13 mouse cellular contexts compared by ENCODE assay signal in genomic region chr11:54053090-54053489, GRCm38 (mm10).
"Had no signal": no experiment of that assay in that cellular context is flagged by ENCODE, and none has a peak within 500 bp of the region (broad histone marks: within the 10 kb centered on the region; RNA-seq: fewer than 3 reads in every experiment).

No protein-coding gene starts in this region.

- H3K27ac ChIP-seq: intestine, embryonic 15.5 days; layer of hippocampus, adult 2 months; limb, embryonic 12.5 days; midbrain, embryonic 15.5 days; neural tube, embryonic 12.5 days had no signal

- H3K4me2 ChIP-seq: intestine, embryonic 15.5 days; limb, embryonic 12.5 days; midbrain, embryonic 11.5 days; midbrain, embryonic 15.5 days; neural tube, embryonic 12.5 days had no signal

- H3K9me3 ChIP-seq: intestine, embryonic 15.5 days; limb, embryonic 12.5 days; midbrain, embryonic 15.5 days; neural tube, embryonic 12.5 days had no signal

- DNase-seq: kidney, postnatal 36 days; lung, adult 18-20 months; lung, postnatal 36 days; retina, postnatal 1 day; right cerebral cortex, postnatal 4 days; spleen, adult 18-20 months; thymus, postnatal 14 days had no signal

- H3K9ac ChIP-seq: intestine, embryonic 15.5 days; limb, embryonic 12.5 days; midbrain, embryonic 15.5 days; neural tube, embryonic 12.5 days had no signal

- ATAC-seq: intestine, embryonic 15.5 days; midbrain, embryonic 15.5 days had no signal

- H3K4me3 ChIP-seq: intestine, embryonic 15.5 days; layer of hippocampus, adult 2 months; limb, embryonic 12.5 days; midbrain, embryonic 15.5 days; neural tube, embryonic 12.5 days had no signal

- H3K36me3 ChIP-seq: midbrain, embryonic 15.5 days; neural tube, embryonic 12.5 days had no signal

- H3K27me3 ChIP-seq: intestine, embryonic 15.5 days; limb, embryonic 12.5 days; midbrain, embryonic 15.5 days; neural tube, embryonic 12.5 days had no signal
